Mouse (Mus musculus): ENCODE measurements around the gene Pdzd7. TPM values are rescaled to one million over a fixed set of nuclear protein-coding genes. Genes with fewer than 3 reads are reported as not detected.

Gene Pdzd7
- polyA plus RNA-seq, 1 experiment from 2014 or later: 0.42 TPM

DNA sequence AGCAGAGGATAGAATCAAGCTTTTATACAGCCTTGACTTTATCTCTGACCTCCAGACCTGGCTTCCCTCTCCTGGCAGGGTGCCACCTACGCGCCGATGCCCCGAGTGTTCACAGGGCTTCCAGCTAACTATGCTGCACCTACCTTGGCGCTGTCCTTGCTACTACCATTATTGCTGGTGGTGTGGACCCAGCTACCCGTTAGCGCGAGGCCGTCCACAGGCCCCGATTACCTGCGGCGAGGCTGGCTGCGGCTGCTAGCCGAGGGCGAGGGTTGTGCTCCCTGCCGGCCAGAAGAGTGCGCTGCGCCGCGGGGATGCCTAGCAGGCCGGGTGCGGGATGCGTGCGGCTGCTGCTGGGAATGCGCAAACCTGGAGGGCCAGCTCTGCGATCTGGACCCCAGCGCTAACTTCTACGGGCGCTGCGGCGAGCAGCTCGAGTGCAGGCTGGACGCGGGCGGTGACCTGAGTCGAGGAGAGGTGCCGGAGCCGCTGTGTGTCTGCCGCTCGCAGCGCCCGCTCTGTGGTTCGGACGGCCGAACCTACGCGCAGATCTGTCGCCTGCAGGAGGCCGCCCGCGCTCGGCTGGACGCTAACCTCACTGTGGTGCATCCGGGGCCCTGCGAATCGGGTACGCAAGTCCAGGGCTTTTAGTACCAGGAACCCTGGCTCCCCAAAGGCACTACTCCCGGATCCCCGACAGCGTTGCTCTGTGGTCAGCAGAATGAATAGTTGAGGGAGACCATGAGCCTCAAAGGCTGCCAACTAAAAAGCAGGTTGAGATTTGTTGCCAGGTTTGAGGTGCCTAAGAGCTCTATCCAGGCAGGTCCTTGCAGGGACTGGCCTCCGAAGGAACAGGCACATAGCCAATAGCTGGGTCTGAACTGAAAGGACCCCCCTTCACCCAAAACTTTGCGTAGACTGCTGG, 31.3 kb upstream of the Pdzd7 start:
- Histone ChIP-seq H3K9ac (ENCODE audit: low read length) (no peak overlapping the region), H3K4me1 (replicated peaks; ENCODE audit: control insufficient read depth, insufficient read depth, low read length) (peaks cover 42% of the 10 kb centered on the region), H3K4me3 (ENCODE audit: low read depth, low read length) (peak overlapping the region; percentile 59), H3K27ac (ENCODE audit: low read depth) (no peak overlapping the region), H3K36me3 (ENCODE audit: control insufficient read depth, insufficient read depth, low read length) (no peaks in the 10 kb centered on the region), H3K9me3 (ENCODE audit: control insufficient read depth, low read length) (no peaks in the 10 kb centered on the region), H3K27me3 (replicated peaks; ENCODE audit: control insufficient read depth, insufficient read depth, low read length) (peaks cover 63% of the 10 kb centered on the region), H3K4me2 (ENCODE audit: low read length) (peak overlapping the region; percentile 93)
- WGBS: under 1% methylated on average over 62 of the region's 62 CpGs
- peak; percentile 77 for DNase-seq (ENCODE audit: low spot score)
- ATAC-seq (replicated peaks; ENCODE audit: low FRiP score, low TSS enrichment, low read depth): no peak

DNA sequence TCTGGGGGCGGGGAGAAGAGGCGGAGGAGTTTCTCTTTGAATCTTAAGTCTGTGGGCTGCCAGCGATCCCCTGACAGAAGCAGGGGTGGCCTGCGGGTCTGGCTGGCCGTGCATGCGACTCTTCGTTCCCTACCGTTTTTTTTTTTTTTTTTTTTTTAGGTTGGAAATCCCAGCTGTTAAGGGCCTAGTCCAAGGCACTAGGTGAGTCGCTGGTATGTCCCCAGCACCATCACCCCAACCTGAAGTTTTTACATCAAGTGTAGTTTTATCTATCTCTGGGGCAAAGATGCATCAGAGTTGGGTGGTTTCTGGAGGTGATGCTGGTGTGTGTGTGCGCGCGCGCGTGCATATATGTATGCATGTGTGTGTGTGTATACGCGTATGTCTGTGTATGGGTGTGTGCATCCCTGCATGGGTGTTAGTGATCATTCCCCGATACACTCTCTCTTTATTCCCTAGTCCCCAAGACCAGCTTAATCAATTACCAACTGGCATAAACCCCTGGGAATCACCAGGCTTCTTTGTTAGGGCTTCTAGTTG, 30.6 kb upstream of the Pdzd7 start:
- no peak overlapping the region for H3K27ac ChIP-seq (ENCODE audit: low read depth)
- H3K36me3 ChIP-seq (ENCODE audit: control insufficient read depth, insufficient read depth, low read length): no peaks in the 10 kb centered on the region
- 12% methylated on average over 17 of the region's 17 CpGs for WGBS
- H3K9ac ChIP-seq (ENCODE audit: low read length): no peak overlapping the region
- H3K27me3 ChIP-seq (replicated peaks; ENCODE audit: control insufficient read depth, insufficient read depth, low read length): peaks cover 64% of the 10 kb centered on the region
- H3K9me3 ChIP-seq (ENCODE audit: control insufficient read depth, low read length): no peaks in the 10 kb centered on the region
- H3K4me2 ChIP-seq (ENCODE audit: low read length): peak overlapping the region; percentile 93
- peak overlapping the region; percentile 59 for H3K4me3 ChIP-seq (ENCODE audit: low read depth, low read length)
- H3K4me1 ChIP-seq (replicated peaks; ENCODE audit: control insufficient read depth, insufficient read depth, low read length): peaks cover 41% of the 10 kb centered on the region
- no peak for ATAC-seq (replicated peaks; ENCODE audit: low FRiP score, low TSS enrichment, low read depth)
- no peak for DNase-seq (ENCODE audit: low spot score)

GRCm38 (mm10) chr19:45075323-45076035, 30.0 kb upstream of the Pdzd7 start:
- Histone ChIP-seq H3K36me3 (ENCODE audit: control insufficient read depth, insufficient read depth, low read length) (no peaks in the 10 kb centered on the region), H3K9ac (ENCODE audit: low read length) (peak overlapping the region; percentile 60), H3K4me2 (ENCODE audit: low read length) (peak overlapping the region; percentile 93), H3K9me3 (ENCODE audit: control insufficient read depth, low read length) (no peaks in the 10 kb centered on the region), H3K27me3 (replicated peaks; ENCODE audit: control insufficient read depth, insufficient read depth, low read length) (peaks cover 57% of the 10 kb centered on the region), H3K4me1 (replicated peaks; ENCODE audit: control insufficient read depth, insufficient read depth, low read length) (peaks cover 35% of the 10 kb centered on the region), H3K4me3 (ENCODE audit: low read depth, low read length) (peak overlapping the region; percentile 59), H3K27ac (ENCODE audit: low read depth) (peak overlapping the region; percentile 86)
- DNase-seq (ENCODE audit: low spot score) (no peak), ATAC-seq (replicated peaks; ENCODE audit: low FRiP score, low TSS enrichment, low read depth) (peak; percentile 54)
- WGBS: 1% methylated on average over 32 of the region's 32 CpGs

GRCm38 (mm10) chr19:45074580-45075322, 29.2 kb upstream of the Pdzd7 start, which contains the start of gene Kazald1:
Kazald1 (plus strand) TSS chr19:45075241.
- ATAC-seq (replicated peaks; ENCODE audit: low FRiP score, low TSS enrichment, low read depth): peak; percentile 89
- H3K9me3 ChIP-seq (ENCODE audit: control insufficient read depth, low read length): no peaks in the 10 kb centered on the region
- peaks cover 51% of the 10 kb centered on the region for H3K27me3 ChIP-seq (replicated peaks; ENCODE audit: control insufficient read depth, insufficient read depth, low read length)
- H3K4me2 ChIP-seq (ENCODE audit: low read length): peak within 1 kb of the TSS; percentile 93
- H3K4me3 ChIP-seq (ENCODE audit: low read depth, low read length): peak within 1 kb of the TSS; percentile 59
- DNase-seq (ENCODE audit: low spot score): peak; percentile 98
- H3K9ac ChIP-seq (ENCODE audit: low read length): peak within 1 kb of the TSS; percentile 60
- no peaks in the 10 kb centered on the region for H3K36me3 ChIP-seq (ENCODE audit: control insufficient read depth, insufficient read depth, low read length)
- under 1% methylated on average over 45 of the region's 45 CpGs for WGBS
- peak within 1 kb of the TSS; percentile 86 for H3K27ac ChIP-seq (ENCODE audit: low read depth)
- H3K4me1 ChIP-seq (replicated peaks; ENCODE audit: control insufficient read depth, insufficient read depth, low read length): peaks cover 28% of the 10 kb centered on the region

GRCm38 (mm10) chr19:45073871-45074542, 28.5 kb upstream of the Pdzd7 start:
- H3K4me3 ChIP-seq (ENCODE audit: low read depth, low read length): peak overlapping the region; percentile 59
- no peaks in the 10 kb centered on the region for H3K36me3 ChIP-seq (ENCODE audit: control insufficient read depth, insufficient read depth, low read length)
- ATAC-seq (replicated peaks; ENCODE audit: low FRiP score, low TSS enrichment, low read depth) (no peak), DNase-seq (ENCODE audit: low spot score) (peak; percentile 93)
- WGBS: 7% methylated on average over 20 of the region's 20 CpGs
- H3K9me3 ChIP-seq (ENCODE audit: control insufficient read depth, low read length): no peaks in the 10 kb centered on the region
- H3K27me3 ChIP-seq (replicated peaks; ENCODE audit: control insufficient read depth, insufficient read depth, low read length): peaks cover 47% of the 10 kb centered on the region
- peak overlapping the region; percentile 93 for H3K4me2 ChIP-seq (ENCODE audit: low read length)
- peak overlapping the region; percentile 60 for H3K9ac ChIP-seq (ENCODE audit: low read length)
- H3K4me1 ChIP-seq (replicated peaks; ENCODE audit: control insufficient read depth, insufficient read depth, low read length): peaks cover 23% of the 10 kb centered on the region
- H3K27ac ChIP-seq (ENCODE audit: low read depth): no peak overlapping the region

GRCm38 (mm10) chr19:45067758-45068510, 22.4 kb upstream of the Pdzd7 start:
- no peak overlapping the region for H3K9ac ChIP-seq (ENCODE audit: low read length)
- no peaks in the 10 kb centered on the region for H3K36me3 ChIP-seq (ENCODE audit: control insufficient read depth, insufficient read depth, low read length)
- 79% methylated on average over 7 of the region's 7 CpGs for WGBS
- H3K4me2 ChIP-seq (ENCODE audit: low read length): no peak overlapping the region
- H3K27me3 ChIP-seq (replicated peaks; ENCODE audit: control insufficient read depth, insufficient read depth, low read length): peaks cover 63% of the 10 kb centered on the region
- H3K27ac ChIP-seq (ENCODE audit: low read depth): no peak overlapping the region
- H3K4me3 ChIP-seq (ENCODE audit: low read depth, low read length): no peak overlapping the region
- ATAC-seq (replicated peaks; ENCODE audit: low FRiP score, low TSS enrichment, low read depth) (no peak), DNase-seq (ENCODE audit: low spot score) (no peak)
- no peaks in the 10 kb centered on the region for H3K9me3 ChIP-seq (ENCODE audit: control insufficient read depth, low read length)
- no peaks in the 10 kb centered on the region for H3K4me1 ChIP-seq (replicated peaks; ENCODE audit: control insufficient read depth, insufficient read depth, low read length)

DNA sequence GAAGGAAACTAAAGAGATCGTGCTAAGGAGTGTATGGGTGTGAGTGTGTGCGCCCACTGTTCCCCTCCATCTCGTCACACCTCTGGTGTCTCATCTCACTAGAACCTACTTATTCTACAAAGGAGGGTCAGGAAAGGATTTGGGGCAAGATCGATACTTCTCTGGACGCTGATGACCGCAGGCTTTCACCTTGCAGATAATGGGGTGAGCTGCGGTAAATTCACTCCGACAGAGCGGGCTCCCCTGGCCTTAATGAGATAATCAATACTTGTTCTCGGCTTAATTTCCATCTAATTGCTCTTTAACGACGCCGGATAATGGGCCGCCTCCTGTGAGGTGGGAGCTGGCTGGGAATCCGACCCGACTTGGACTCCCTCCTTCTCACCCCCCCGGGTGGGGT, 21.7 kb upstream of the Pdzd7 start:
- Histone ChIP-seq H3K27ac (ENCODE audit: low read depth) (no peak overlapping the region), H3K36me3 (ENCODE audit: control insufficient read depth, insufficient read depth, low read length) (no peaks in the 10 kb centered on the region), H3K9ac (ENCODE audit: low read length) (no peak overlapping the region), H3K4me1 (replicated peaks; ENCODE audit: control insufficient read depth, insufficient read depth, low read length) (no peaks in the 10 kb centered on the region), H3K4me2 (ENCODE audit: low read length) (no peak overlapping the region), H3K9me3 (ENCODE audit: control insufficient read depth, low read length) (no peaks in the 10 kb centered on the region), H3K4me3 (ENCODE audit: low read depth, low read length) (no peak overlapping the region), H3K27me3 (replicated peaks; ENCODE audit: control insufficient read depth, insufficient read depth, low read length) (peaks cover 63% of the 10 kb centered on the region)
- WGBS: 26% methylated on average over 17 of the region's 17 CpGs
- DNase-seq (ENCODE audit: low spot score) (peak; percentile 51), ATAC-seq (replicated peaks; ENCODE audit: low FRiP score, low TSS enrichment, low read depth) (no peak)
